ENCODE assay signal across 14 mouse cellular contexts in genomic region chr10:13108847-13109246, GRCm38 (mm10). TPM values are rescaled to one million over a fixed set of nuclear protein-coding genes. Genes with fewer than 3 reads are reported as not detected.
DNase-seq lines count a peak whose midpoint lies in the region; ATAC-seq and TF ChIP-seq lines count a peak whose summit lies in the region.
"Had no signal": no experiment of that assay in that cellular context is flagged by ENCODE, and none has a peak within 500 bp of the region (broad histone marks: within the 10 kb centered on the region; RNA-seq: fewer than 3 reads in every experiment).

No protein-coding gene starts in this region.

- no peaks in the 10 kb centered on the region for H3K9me3 ChIP-seq in heart, embryonic 13.5 days
- H3K9me3 ChIP-seq in midbrain, embryonic 10.5 days (replicated peaks), result no peaks in the 10 kb centered on the region
- H3K9me3 ChIP-seq in midbrain, postnatal 0 days (ENCODE audit: low read length), result no peaks in the 10 kb centered on the region
- H3K9me3 ChIP-seq in forebrain, embryonic 12.5 days, result no peaks in the 10 kb centered on the region
- no peaks in the 10 kb centered on the region for H3K9me3 ChIP-seq in midbrain, embryonic 14.5 days (ENCODE audit: control insufficient read depth, low read length)
- H3K9me3 ChIP-seq: megakaryocyte, embryonic 14.5 days had no signal

- H3K4me3 ChIP-seq in heart, embryonic 13.5 days, result no peak overlapping the region
- no peak overlapping the region for H3K4me3 ChIP-seq in midbrain, embryonic 10.5 days
- no peak overlapping the region for H3K4me3 ChIP-seq in midbrain, postnatal 0 days (ENCODE audit: low read depth, low read length)
- no peak overlapping the region for H3K4me3 ChIP-seq in forebrain, embryonic 12.5 days (replicated peaks)
- H3K4me3 ChIP-seq in midbrain, embryonic 14.5 days (replicated peaks; ENCODE audit: low read depth, low read length), result no peak overlapping the region
- H3K4me3 ChIP-seq: megakaryocyte, embryonic 14.5 days had no signal

- H3K36me3 ChIP-seq in heart, embryonic 13.5 days, result peaks cover 44% of the 10 kb centered on the region
- H3K36me3 ChIP-seq in midbrain, embryonic 10.5 days, result peaks cover 18% of the 10 kb centered on the region
- H3K36me3 ChIP-seq in midbrain, postnatal 0 days (ENCODE audit: insufficient read depth, low read length), result no peaks in the 10 kb centered on the region
- no peaks in the 10 kb centered on the region; the same call in 1 of the 2 replicates for H3K36me3 ChIP-seq in forebrain, embryonic 12.5 days (replicated peaks)
- H3K36me3 ChIP-seq in midbrain, embryonic 14.5 days (ENCODE audit: control insufficient read depth, insufficient read depth, low read length), result no peaks in the 10 kb centered on the region

- no peak for DNase-seq in heart, postnatal 4 days
- DNase-seq in midbrain, embryonic 10.5 days (ENCODE audit: low spot score), result no peak
- no peak for DNase-seq in midbrain, postnatal 0 days (ENCODE audit: low spot score)
- no peak for DNase-seq in midbrain, embryonic 14.5 days
- no peak for DNase-seq in retina, postnatal 1 day
- DNase-seq in layer of hippocampus, adult 9-11 months, result no peak
- DNase-seq: kidney, adult 18-20 months; left cerebral cortex, postnatal 4 days; lung, adult 18-20 months; right cerebral cortex, postnatal 25 days; thymus, postnatal 4 days had no signal

- no peaks in the 10 kb centered on the region for H3K27me3 ChIP-seq in heart, embryonic 13.5 days (replicated peaks)
- no peaks in the 10 kb centered on the region for H3K27me3 ChIP-seq in midbrain, embryonic 10.5 days (ENCODE audit: low read depth, poor library complexity, severe bottlenecking)
- H3K27me3 ChIP-seq in midbrain, postnatal 0 days (ENCODE audit: insufficient read depth, low read length), result no peaks in the 10 kb centered on the region
- no peaks in the 10 kb centered on the region for H3K27me3 ChIP-seq in forebrain, embryonic 12.5 days
- no peaks in the 10 kb centered on the region for H3K27me3 ChIP-seq in midbrain, embryonic 14.5 days (ENCODE audit: control insufficient read depth, insufficient read depth, low read length)

- peaks cover 76% of the 10 kb centered on the region for H3K4me1 ChIP-seq in heart, embryonic 13.5 days
- peaks cover 80% of the 10 kb centered on the region for H3K4me1 ChIP-seq in midbrain, embryonic 10.5 days
- no peaks in the 10 kb centered on the region for H3K4me1 ChIP-seq in midbrain, postnatal 0 days (ENCODE audit: insufficient read depth, low read length)
- H3K4me1 ChIP-seq in forebrain, embryonic 12.5 days, result peaks cover 68% of the 10 kb centered on the region
- H3K4me1 ChIP-seq in midbrain, embryonic 14.5 days (ENCODE audit: control insufficient read depth, insufficient read depth, low read length), result peaks cover 19% of the 10 kb centered on the region
- H3K4me1 ChIP-seq: megakaryocyte, embryonic 14.5 days had no signal

- H3K9ac ChIP-seq in heart, embryonic 13.5 days, result no peak overlapping the region
- no peak overlapping the region for H3K9ac ChIP-seq in midbrain, postnatal 0 days (replicated peaks; ENCODE audit: low read length, poor library complexity, severe bottlenecking)
- no peak overlapping the region for H3K9ac ChIP-seq in forebrain, embryonic 12.5 days
- no peak overlapping the region for H3K9ac ChIP-seq in midbrain, embryonic 14.5 days (replicated peaks; ENCODE audit: low read length)

- peak overlapping the region; percentile 82; the same call in 1 of the 2 replicates for H3K27ac ChIP-seq in heart, embryonic 13.5 days (replicated peaks)
- H3K27ac ChIP-seq in midbrain, embryonic 10.5 days (replicated peaks), result peak overlapping the region; percentile 88
- no peak overlapping the region for H3K27ac ChIP-seq in midbrain, postnatal 0 days (ENCODE audit: low read depth, low read length)
- peak overlapping the region; percentile 83 for H3K27ac ChIP-seq in forebrain, embryonic 12.5 days
- H3K27ac ChIP-seq in midbrain, embryonic 14.5 days (replicated peaks; ENCODE audit: low read depth, low read length), result peak overlapping the region; percentile 52

- no peak for TF ChIP-seq CTCF in midbrain, postnatal 0 days (IDR thresholded peaks at IDR 0.05)

- 63% methylated on average over 4 of the region's 4 CpGs for WGBS in heart, embryonic 13.5 days
- 43% methylated on average over 4 of the region's 4 CpGs for WGBS in midbrain, embryonic 10.5 days
- 39% methylated on average over 4 of the region's 4 CpGs for WGBS in midbrain, postnatal 0 days
- WGBS in forebrain, embryonic 12.5 days, result 9% methylated on average over 4 of the region's 4 CpGs
- WGBS in midbrain, embryonic 14.5 days, result 12% methylated on average over 4 of the region's 4 CpGs

- ATAC-seq in heart, embryonic 13.5 days (ENCODE audit: extremely low read depth, insufficient number of reproducible peaks, low FRiP score, low TSS enrichment), result no peak
- no peak for ATAC-seq in midbrain, postnatal 0 days (ENCODE audit: low FRiP score)
- ATAC-seq in forebrain, embryonic 12.5 days (ENCODE audit: low FRiP score), result no peak
- no peak for ATAC-seq in midbrain, embryonic 14.5 days (ENCODE audit: low FRiP score, low TSS enrichment)

- H3K4me2 ChIP-seq in heart, embryonic 13.5 days, result no peak overlapping the region
- no peak overlapping the region for H3K4me2 ChIP-seq in midbrain, postnatal 0 days (ENCODE audit: low read depth, low read length, poor library complexity, severe bottlenecking)
- H3K4me2 ChIP-seq in forebrain, embryonic 12.5 days, result peak overlapping the region; percentile 17; the same call in 1 of the 2 replicates
- no peak overlapping the region for H3K4me2 ChIP-seq in midbrain, embryonic 14.5 days (ENCODE audit: low read length)

RNA-seq across cellular contexts. Expression of gene Plagl1, which starts 48.5 kb away (rescaled TPM):
- polyA plus RNA-seq in heart, embryonic 13.5 days (2015; fragmentation: Nextera tagmentation; extraction: Ambion mirVana), result 202 and 217 TPM in 2 replicates
- 100 to 1,000 TPM; 145 to 147 TPM for total RNA-seq in heart, postnatal 4 days (2021)
- 65.6 and 82.0 TPM in 2 replicates for polyA plus RNA-seq in midbrain, embryonic 10.5 days (2016; fragmentation: Nextera tagmentation; extraction: Ambion mirVana)
- total RNA-seq in midbrain, postnatal 0 days (2014; rRNA removed), result 39.0 and 122 TPM in 2 replicates
- polyA plus RNA-seq in midbrain, postnatal 0 days (2015; fragmentation: Nextera tagmentation; extraction: Ambion mirVana), result 16.1 and 20.1 TPM in 2 replicates
- polyA plus RNA-seq in forebrain, embryonic 12.5 days (2016; fragmentation: Nextera tagmentation; extraction: Ambion mirVana), result 93.2 and 102 TPM in 2 replicates
- polyA plus RNA-seq in midbrain, embryonic 14.5 days (2014; fragmentation: Nextera tagmentation; extraction: Ambion mirVana), result 32.8 and 55.8 TPM in 2 replicates
